Mouse (Mus musculus) olfactory bulb, adult 2 months (tissue): ENCODE data around the gene Aagab. TPM values are rescaled to one million over a fixed set of nuclear protein-coding genes. Genes with fewer than 3 reads are reported as not detected.

Experiments used
- H3K27ac ChIP-seq: fragments of 200-500 bp; 2 replicates; pipeline ENCODE4 v1.5.1; 2012; ENCODE audit warnings: low read depth, low read length; ENCODE audit not compliant: insufficient read depth
- H3K4me1 ChIP-seq: fragments of 200-500 bp; 2 replicates; pipeline ENCODE4 v1.6.1; 2012; ENCODE audit warnings: low read length; ENCODE audit not compliant: control insufficient read depth, insufficient read depth
- H3K4me3 ChIP-seq: fragments of 200-500 bp; 2 replicates; pipeline ENCODE4 v1.5.1; 2012; ENCODE audit warnings: mild to moderate bottlenecking, low read depth, low read length, moderate library complexity; ENCODE audit not compliant: insufficient read depth
- CTCF ChIP-seq: fragments of 200-500 bp; IDR thresholded peaks from 2 replicates; pipeline ENCODE4 v1.5.1; 2012; ENCODE audit warnings: low read depth, mild to moderate bottlenecking, low read length, moderate library complexity; ENCODE audit not compliant: insufficient read depth
- POLR2A ChIP-seq: fragments of 200-500 bp; IDR thresholded peaks from 2 replicates; pipeline ENCODE4 v1.6.1; 2012; ENCODE audit warnings: mild to moderate bottlenecking, low read depth, low read length, moderate library complexity; ENCODE audit not compliant: insufficient read depth
- WGBS: fragments of 180-500 bp; shearing (Covaris S2); methylation state at CpG from one replicate; pipeline ENCODE4 v1.1.7; 2018; 5-methylcytosine and 5-hydroxymethylcytosine counted together
- polyA plus RNA-seq: library from polyadenylated mRNA; stranded (reverse); fragments of >200 nt; gene quantifications from 2 replicates; pipeline ENCODE4 v1.2.4, GENCODE M21; 2012; ENCODE audit warnings: low replicate concordance; ENCODE audit not compliant: missing spikeins, insufficient read depth, insufficient read length

The Aagab gene
- polyA plus RNA-seq, 1 experiment: not detected

GRCm38 (mm10) chr9:63649841-63650545 lies 47.5 kb downstream of the Aagab start:
- Histone ChIP-seq H3K4me1 (peaks cover 33% of the 10 kb centered on the region), H3K27ac (no peak overlapping the region), H3K4me3 (no peak overlapping the region)
- WGBS: 94% methylated on average over 8 of the region's 8 CpGs
- TF ChIP-seq CTCF (no peak), POLR2A (no peak)

DNA sequence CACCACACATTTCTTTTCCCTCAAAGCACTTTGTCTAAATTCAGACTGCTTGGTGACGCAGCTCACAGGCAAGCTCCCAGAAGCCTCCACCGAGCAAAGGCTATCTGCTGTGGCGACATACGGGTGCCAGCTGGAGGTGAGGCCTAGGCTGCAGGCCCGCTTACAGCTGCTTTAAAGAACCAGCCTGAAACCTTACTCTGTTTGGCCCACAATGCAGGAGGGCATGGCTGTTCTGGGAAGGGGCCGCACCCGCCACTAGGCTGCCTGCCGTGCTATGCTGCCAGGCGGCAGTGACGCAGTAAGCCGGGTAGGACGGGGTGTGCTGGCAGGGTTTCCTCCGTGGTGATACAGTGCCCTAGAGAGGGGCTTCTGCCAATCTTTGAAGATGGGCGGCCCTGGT lies 48.4 kb downstream of the Aagab start:
- 57% methylated on average over 14 of the region's 14 CpGs for WGBS
- Histone ChIP-seq H3K4me3 (no peak overlapping the region), H3K4me1 (peaks cover 33% of the 10 kb centered on the region), H3K27ac (no peak overlapping the region)
- TF ChIP-seq POLR2A: no peak
- TF ChIP-seq CTCF: no peak

DNA sequence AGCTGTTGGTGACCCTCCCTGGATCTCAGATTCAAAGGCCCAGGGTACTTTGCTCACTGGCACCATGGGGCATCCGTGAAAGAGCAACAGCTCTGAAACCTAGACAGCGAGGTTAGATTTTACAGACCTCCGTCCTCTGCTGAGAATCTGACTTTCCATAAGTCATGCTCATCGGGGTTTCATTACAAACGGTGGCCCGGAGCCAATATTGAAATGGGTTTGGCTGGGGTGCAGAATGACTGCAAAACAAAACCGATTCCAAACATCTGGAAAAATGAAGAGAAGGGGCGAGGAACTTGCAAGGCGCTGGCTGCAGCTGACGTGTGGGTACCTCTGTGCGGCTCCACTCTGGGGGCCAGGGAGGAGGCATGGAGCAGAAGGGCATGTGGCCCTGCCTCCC lies 49.1 kb downstream of the Aagab start:
- TF ChIP-seq POLR2A (no peak), CTCF (no peak)
- H3K27ac ChIP-seq: no peak overlapping the region
- H3K4me3 ChIP-seq: no peak overlapping the region
- H3K4me1 ChIP-seq: peaks cover 33% of the 10 kb centered on the region
- WGBS: 55% methylated on average over 11 of the region's 11 CpGs

GRCm38 (mm10) chr9:63653666-63654065 lies 51.2 kb downstream of the Aagab start:
- TF ChIP-seq CTCF (no peak), POLR2A (no peak)
- WGBS: 30% methylated on average over 7 of the region's 7 CpGs
- Histone ChIP-seq H3K4me3 (no peak overlapping the region), H3K4me1 (peaks cover 29% of the 10 kb centered on the region), H3K27ac (no peak overlapping the region)

DNA sequence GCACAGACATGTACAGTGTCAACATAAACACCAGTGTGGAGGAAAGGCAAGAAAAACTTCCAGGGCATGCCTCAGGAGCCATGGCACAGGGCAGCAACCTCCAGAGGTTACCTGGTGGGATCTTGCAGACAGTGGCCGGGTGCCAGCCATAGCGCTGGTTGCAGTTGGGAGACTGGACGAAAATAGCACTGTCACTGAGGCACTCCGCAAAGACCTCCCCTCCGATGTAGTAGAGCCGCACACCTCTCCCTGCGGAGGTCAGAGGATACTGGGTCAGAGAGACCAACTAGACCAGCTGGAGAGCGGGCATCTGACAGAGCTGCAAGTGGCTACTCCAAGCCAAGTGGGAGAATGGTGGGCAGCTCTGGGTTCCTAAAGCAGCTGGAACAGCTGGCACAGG lies 52.1 kb downstream of the Aagab start:
- WGBS: 90% methylated on average over 8 of the region's 8 CpGs
- TF ChIP-seq POLR2A: no peak
- no peak for TF ChIP-seq CTCF
- no peak overlapping the region for H3K27ac ChIP-seq
- H3K4me3 ChIP-seq: no peak overlapping the region
- peaks cover 29% of the 10 kb centered on the region for H3K4me1 ChIP-seq

DNA sequence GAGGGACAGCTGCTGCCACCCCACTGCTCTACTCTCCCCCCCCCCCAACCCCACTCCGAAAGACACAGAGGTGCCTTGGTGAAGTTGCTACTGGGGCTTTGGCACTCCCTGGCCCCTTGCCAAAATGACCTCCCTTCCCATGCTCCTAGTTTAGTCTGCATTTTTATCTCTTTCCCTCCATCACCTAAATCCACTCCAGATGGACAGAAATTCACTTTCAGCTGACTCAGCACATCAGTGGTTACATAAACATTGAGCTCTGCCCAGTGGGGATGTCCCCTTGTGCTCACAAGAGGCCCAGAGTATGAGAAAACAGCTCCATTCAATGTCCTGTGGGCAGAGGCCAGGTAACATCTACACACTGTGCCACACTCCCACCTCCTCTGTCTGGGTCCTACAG lies 52.6 kb downstream of the Aagab start:
- peaks cover 29% of the 10 kb centered on the region for H3K4me1 ChIP-seq
- 63% methylated on average over 1 of the region's 1 CpGs for WGBS
- H3K4me3 ChIP-seq: no peak overlapping the region
- TF ChIP-seq POLR2A (no peak), CTCF (no peak)
- H3K27ac ChIP-seq: no peak overlapping the region

GRCm38 (mm10) chr9:63657167-63657566 lies 54.7 kb downstream of the Aagab start:
- Histone ChIP-seq H3K4me3 (no peak overlapping the region), H3K4me1 (peaks cover 18% of the 10 kb centered on the region), H3K27ac (no peak overlapping the region)
- WGBS: 90% methylated on average over 4 of the region's 4 CpGs
- TF ChIP-seq CTCF: no peak
- TF ChIP-seq POLR2A: no peak

- 84% methylated on average over 9 of the region's 9 CpGs for WGBS
- TF ChIP-seq CTCF: no peak
- H3K4me1 ChIP-seq: peaks cover 14% of the 10 kb centered on the region
- no peak overlapping the region for H3K27ac ChIP-seq
- no peak overlapping the region for H3K4me3 ChIP-seq
These were observed 56.0 kb downstream of the Aagab start for GRCm38 (mm10) chr9:63658436-63658835.

GRCm38 (mm10) chr9:63658970-63659371 lies 56.5 kb downstream of the Aagab start:
- Histone ChIP-seq H3K4me1 (peaks cover 10% of the 10 kb centered on the region), H3K27ac (no peak overlapping the region), H3K4me3 (no peak overlapping the region)
- WGBS: 70% methylated on average over 5 of the region's 5 CpGs
- TF ChIP-seq CTCF (no peak), POLR2A (no peak)

DNA sequence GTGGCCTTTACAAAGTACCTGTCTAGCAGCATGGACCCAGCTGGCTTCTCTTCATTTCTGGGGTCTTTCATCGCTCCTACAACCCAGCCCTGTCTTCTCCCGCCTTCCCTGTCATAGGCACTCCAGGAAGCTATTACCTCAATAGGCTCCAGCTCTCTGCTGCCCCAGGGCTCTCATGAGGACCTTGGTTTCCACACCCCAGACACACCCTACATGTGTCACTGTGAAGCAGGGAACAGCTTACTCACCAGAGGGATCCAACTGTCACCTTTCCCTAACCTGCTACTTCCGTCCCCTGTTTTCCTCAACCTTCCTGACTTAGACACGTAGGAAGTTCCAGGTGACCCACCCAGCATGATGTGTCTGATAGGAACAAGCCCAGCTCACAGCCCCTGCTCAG lies 57.6 kb downstream of the Aagab start:
- Histone ChIP-seq H3K4me1 (peaks cover 13% of the 10 kb centered on the region), H3K4me3 (no peak overlapping the region), H3K27ac (no peak overlapping the region)
- TF ChIP-seq POLR2A (no peak), CTCF (no peak)
- 95% methylated on average over 4 of the region's 4 CpGs for WGBS
